Mouse (Mus musculus) intestine, embryonic 15.5 days (tissue): Measurements from ENCODE around the gene Arhgap20. TPM values are rescaled to one million over a fixed set of nuclear protein-coding genes. Genes with fewer than 3 reads are reported as not detected.

Source experiments
- ATAC-seq: fragments of 200-750 bp; cut with Nextera tagmentation; 2 replicates; pipeline ENCODE4 v1.8.0; 2017; ENCODE audit warnings: moderate TSS enrichment, moderate library complexity
- H3K27ac ChIP-seq: fragments of 300-500 bp; sonication (generic); 2 replicates; pipeline ENCODE4 v1.5.1; 2015; ENCODE audit warnings: mild to moderate bottlenecking, inconsistent platforms
- H3K27me3 ChIP-seq: fragments of 300-500 bp; sonication (generic); replicated peaks from 2 replicates; pipeline ENCODE4 v1.6.1; 2015; ENCODE audit warnings: inconsistent platforms
- H3K36me3 ChIP-seq: fragments of 300-500 bp; sonication (generic); 2 replicates; pipeline ENCODE4 v1.6.1; 2015; ENCODE audit warnings: inconsistent platforms
- H3K4me1 ChIP-seq: fragments of 300-500 bp; sonication (generic); replicated peaks from 2 replicates; pipeline ENCODE4 v1.6.1; 2015; ENCODE audit warnings: inconsistent platforms
- H3K4me2 ChIP-seq: fragments of 300-500 bp; sonication (generic); replicated peaks from 2 replicates; pipeline ENCODE4 v1.6.1; 2015; ENCODE audit warnings: mild to moderate bottlenecking, inconsistent platforms
- H3K4me3 ChIP-seq: fragments of 300-500 bp; sonication (generic); replicated peaks from 2 replicates; pipeline ENCODE4 v1.5.1; 2015; ENCODE audit warnings: inconsistent platforms
- H3K9ac ChIP-seq: fragments of 300-500 bp; sonication (generic); 2 replicates; pipeline ENCODE4 v1.6.1; 2015; ENCODE audit warnings: inconsistent platforms
- H3K9me3 ChIP-seq: fragments of 300-500 bp; sonication (generic); 2 replicates; pipeline ENCODE4 v1.6.1; 2016; ENCODE audit warnings: inconsistent platforms
- WGBS: fragments of 180-500 bp; shearing (Covaris S2); methylation state at CpG from one replicate; pipeline ENCODE4 v1.1.7; 2015; 5-methylcytosine and 5-hydroxymethylcytosine counted together
- polyA plus RNA-seq: library from polyadenylated mRNA; unstranded; fragments of >200 nt; fragmentation: Nextera tagmentation; extraction: Ambion mirVana; gene quantifications from 2 replicates; pipeline ENCODE4 v1.2.1, GENCODE M21; 2015

The Arhgap20 gene
- polyA plus RNA-seq, 1 experiment from 2014 or later = 2.8 TPM

GRCm38 (mm10) chr9:51881881-51882280 lies 116.7 kb downstream of the Arhgap20 start:
- Histone ChIP-seq H3K4me2 (no peak overlapping the region), H3K27me3 (no peaks in the 10 kb centered on the region), H3K36me3 (no peaks in the 10 kb centered on the region), H3K9me3 (no peaks in the 10 kb centered on the region), H3K9ac (no peak overlapping the region), H3K4me3 (no peak overlapping the region), H3K4me1 (0 out of 2 replicates have a peak, but pooled peaks cover 8% of the 10 kb centered on the region), H3K27ac (no peak overlapping the region)
- no peak for ATAC-seq
- WGBS = 48% methylated on average over 4 of the region's 4 CpGs

GRCm38 (mm10) chr9:51883319-51883718 lies 118.2 kb downstream of the Arhgap20 start:
- WGBS = 76% methylated on average over 4 of the region's 4 CpGs
- ATAC-seq = no peak
- no peaks in the 10 kb centered on the region for H3K9me3 ChIP-seq
- no peaks in the 10 kb centered on the region for H3K27me3 ChIP-seq
- H3K4me3 ChIP-seq = no peak overlapping the region
- H3K9ac ChIP-seq = no peak overlapping the region
- H3K27ac ChIP-seq = no peak overlapping the region
- H3K4me2 ChIP-seq = no peak overlapping the region
- H3K4me1 ChIP-seq = 0 out of 2 replicates have a peak, but pooled peaks cover 8% of the 10 kb centered on the region
- H3K36me3 ChIP-seq = no peaks in the 10 kb centered on the region

GRCm38 (mm10) chr9:51892921-51893320 lies 127.8 kb downstream of the Arhgap20 start:
- Histone ChIP-seq H3K27me3 (no peaks in the 10 kb centered on the region), H3K9ac (no peak overlapping the region), H3K27ac (no peak overlapping the region), H3K4me1 (no peaks in the 10 kb centered on the region), H3K36me3 (no peaks in the 10 kb centered on the region), H3K4me3 (no peak overlapping the region), H3K9me3 (no peaks in the 10 kb centered on the region), H3K4me2 (no peak overlapping the region)
- 100% methylated on average over 1 of the region's 1 CpGs for WGBS
- ATAC-seq = no peak

Other genes starting within 250 kb of the Arhgap20 start
- 78.0 and 89.6 TPM in 2 replicates for gene Fdx1, start 198.2 kb downstream of the Arhgap20 start, polyA plus RNA-seq